Mouse (Mus musculus) liver, adult 2 months (tissue): Measurements from ENCODE around the gene Pdxk.

Experiments used
- CTCF ChIP-seq: fragments of 200-500 bp; IDR thresholded peaks from 2 replicates; pipeline ENCODE4 v1.5.1; 2011; ENCODE audit warnings: low read depth, low read length, control low read depth
- POLR2A ChIP-seq: fragments of 200-500 bp; IDR thresholded peaks from 2 replicates; pipeline ENCODE4 v1.6.1; 2011; ENCODE audit warnings: low read length, control low read depth; ENCODE audit not compliant: insufficient read depth; ENCODE audit errors: extremely low read depth

- TF ChIP-seq CTCF (no peak), POLR2A (no peak)
Measured at GRCm38 (mm10) chr10:78467761-78468310, 3.1 kb upstream of the Pdxk start.
